Comparison of ENCODE assay signal across 16 mouse cellular contexts in genomic region chr15:62958506-62959330, GRCm38 (mm10).
"Had no signal": no experiment of that assay in that cellular context is flagged by ENCODE, and none has a peak within 500 bp of the region (broad histone marks: within the 10 kb centered on the region; RNA-seq: fewer than 3 reads in every experiment).

No protein-coding gene starts in this region.

- H3K4me3 ChIP-seq: midbrain, embryonic 10.5 days; midbrain, embryonic 12.5 days; myocyte; neural tube, embryonic 12.5 days; stomach, embryonic 15.5 days had no signal

- H3K9me3 ChIP-seq: midbrain, embryonic 10.5 days; midbrain, embryonic 12.5 days; neural tube, embryonic 12.5 days; stomach, embryonic 15.5 days had no signal

- H3K27ac ChIP-seq: midbrain, embryonic 10.5 days; midbrain, embryonic 12.5 days; neural tube, embryonic 12.5 days; stomach, embryonic 15.5 days; stomach, postnatal 0 days had no signal

- DNase-seq: lung, adult 18-20 months; lung, embryonic 14.5 days; lung, postnatal 10 days; lung, postnatal 4 days; midbrain, embryonic 14.5 days; right cerebral cortex, postnatal 14 days; thymus, adult 2 months; thymus, postnatal 25 days; thymus, postnatal 4 days had no signal

- H3K9ac ChIP-seq: lung, embryonic 14.5 days; midbrain, embryonic 12.5 days; neural tube, embryonic 12.5 days; stomach, embryonic 15.5 days had no signal

- H3K27me3 ChIP-seq: neural tube, embryonic 12.5 days; stomach, embryonic 15.5 days had no signal

- H3K4me2 ChIP-seq: lung, embryonic 14.5 days; midbrain, embryonic 12.5 days; neural tube, embryonic 12.5 days; stomach, embryonic 15.5 days had no signal

- H3K36me3 ChIP-seq: midbrain, embryonic 10.5 days; midbrain, embryonic 12.5 days; neural tube, embryonic 12.5 days; stomach, embryonic 15.5 days had no signal

- ATAC-seq: midbrain, embryonic 16.5 days had no signal

- H3K4me1 ChIP-seq: midbrain, embryonic 12.5 days; neural tube, embryonic 12.5 days; stomach, embryonic 15.5 days had no signal
